Mouse (Mus musculus): Measurements from ENCODE around the gene Usp35. TPM values are rescaled to one million over a fixed set of nuclear protein-coding genes. Genes with fewer than 3 reads are reported as not detected.

The Usp35 gene
- polyA plus RNA-seq, 1 experiment: 14.6 TPM

DNA sequence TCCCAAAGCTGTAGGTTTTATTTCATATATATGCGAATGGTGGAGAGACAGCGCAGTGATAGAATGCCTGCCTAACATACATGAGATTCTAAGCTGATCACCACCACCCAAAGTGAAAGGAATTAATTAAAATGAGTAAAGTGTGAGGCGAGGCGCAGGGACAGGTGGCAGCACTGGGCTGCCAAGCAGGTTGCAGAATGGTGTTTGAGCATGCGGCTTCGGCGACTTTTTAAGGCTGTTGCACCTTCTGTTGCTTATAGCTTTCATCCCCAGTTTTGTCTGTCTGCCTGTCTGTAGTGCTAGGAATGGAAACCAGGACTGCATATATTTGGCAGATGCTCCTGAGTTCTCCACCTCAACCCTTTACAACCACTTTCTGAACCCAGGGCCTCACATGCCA, 7.8 kb upstream of the Usp35 start:
- peaks cover 14% of the 10 kb centered on the region for H3K4me1 ChIP-seq (ENCODE audit: control insufficient read depth, insufficient read depth, insufficient read length, low read length)
- no peaks in the 10 kb centered on the region for H3K36me3 ChIP-seq (ENCODE audit: control insufficient read depth, insufficient read depth, low read length)
- H3K27ac ChIP-seq (ENCODE audit: insufficient read depth, low read depth, low read length): no peak overlapping the region
- WGBS: 93% methylated on average over 7 of the region's 7 CpGs
- TF ChIP-seq CTCF (IDR thresholded peaks at IDR 0.05; ENCODE audit: extremely low read depth, insufficient read length, insufficient replicate concordance, low read depth, low read length) (no peak), POLR2A (IDR thresholded peaks at IDR 0.05; ENCODE audit: low read depth, low read length) (no peak)
- no peak overlapping the region for H3K4me3 ChIP-seq (ENCODE audit: low read depth, low read length)
- H3K27me3 ChIP-seq (ENCODE audit: control insufficient read depth, insufficient read depth, low read length): no peaks in the 10 kb centered on the region

DNA sequence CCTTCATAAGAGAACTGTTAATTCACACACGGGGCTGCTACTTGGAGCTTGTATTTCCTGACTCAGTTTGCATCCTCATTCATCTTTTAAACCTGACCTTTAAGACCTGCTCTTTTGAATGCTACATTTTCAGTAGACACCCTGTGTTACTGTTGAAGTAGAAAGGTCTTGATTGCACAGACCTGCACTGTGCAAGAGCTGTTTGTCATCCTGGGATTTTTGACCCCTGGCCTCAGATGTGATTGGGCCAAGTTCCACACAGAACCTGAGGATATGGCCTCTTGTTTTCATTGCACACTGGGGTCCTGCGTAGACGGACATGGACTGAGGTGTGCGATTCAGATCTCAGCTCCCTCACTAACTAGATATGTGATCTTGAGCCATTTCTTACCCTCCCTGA, 6.8 kb upstream of the Usp35 start:
- peaks cover 16% of the 10 kb centered on the region for H3K4me1 ChIP-seq (ENCODE audit: control insufficient read depth, insufficient read depth, insufficient read length, low read length)
- no peak overlapping the region for H3K27ac ChIP-seq (ENCODE audit: insufficient read depth, low read depth, low read length)
- H3K36me3 ChIP-seq (ENCODE audit: control insufficient read depth, insufficient read depth, low read length): no peaks in the 10 kb centered on the region
- no peak for TF ChIP-seq CTCF (IDR thresholded peaks at IDR 0.05; ENCODE audit: extremely low read depth, insufficient read length, insufficient replicate concordance, low read depth, low read length)
- TF ChIP-seq POLR2A (IDR thresholded peaks at IDR 0.05; ENCODE audit: low read depth, low read length): no peak
- H3K4me3 ChIP-seq (ENCODE audit: low read depth, low read length): no peak overlapping the region
- WGBS: 85% methylated on average over 4 of the region's 4 CpGs
- no peaks in the 10 kb centered on the region for H3K27me3 ChIP-seq (ENCODE audit: control insufficient read depth, insufficient read depth, low read length)

DNA sequence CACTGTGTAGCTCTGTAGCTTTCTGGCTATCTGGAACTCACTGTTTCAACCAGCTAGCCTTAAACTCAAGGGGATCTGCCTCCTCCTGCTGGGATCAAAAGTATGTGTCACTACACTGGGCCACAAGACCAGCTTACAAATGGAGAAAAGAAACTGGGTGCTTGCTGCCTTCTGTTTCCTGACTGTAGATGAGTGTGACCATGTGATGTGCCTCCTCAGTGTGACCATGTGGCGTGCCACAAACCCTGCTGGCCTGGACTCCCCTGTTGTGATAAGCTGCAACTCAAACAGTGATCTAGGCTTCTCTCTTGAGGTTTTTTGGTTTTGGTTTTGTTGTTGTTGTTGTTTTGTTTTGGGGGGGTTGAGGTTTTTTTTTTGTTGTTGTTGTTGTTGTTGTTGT, 4.9 kb upstream of the Usp35 start:
- no peak overlapping the region for H3K27ac ChIP-seq (ENCODE audit: insufficient read depth, low read depth, low read length)
- no peaks in the 10 kb centered on the region for H3K27me3 ChIP-seq (ENCODE audit: control insufficient read depth, insufficient read depth, low read length)
- H3K4me1 ChIP-seq (ENCODE audit: control insufficient read depth, insufficient read depth, insufficient read length, low read length): peaks cover 22% of the 10 kb centered on the region
- TF ChIP-seq POLR2A (IDR thresholded peaks at IDR 0.05; ENCODE audit: low read depth, low read length) (no peak), CTCF (IDR thresholded peaks at IDR 0.05; ENCODE audit: extremely low read depth, insufficient read length, insufficient replicate concordance, low read depth, low read length) (no peak)
- H3K36me3 ChIP-seq (ENCODE audit: control insufficient read depth, insufficient read depth, low read length): no peaks in the 10 kb centered on the region
- 73% methylated on average over 1 of the region's 1 CpGs for WGBS
- H3K4me3 ChIP-seq (ENCODE audit: low read depth, low read length): no peak overlapping the region

DNA sequence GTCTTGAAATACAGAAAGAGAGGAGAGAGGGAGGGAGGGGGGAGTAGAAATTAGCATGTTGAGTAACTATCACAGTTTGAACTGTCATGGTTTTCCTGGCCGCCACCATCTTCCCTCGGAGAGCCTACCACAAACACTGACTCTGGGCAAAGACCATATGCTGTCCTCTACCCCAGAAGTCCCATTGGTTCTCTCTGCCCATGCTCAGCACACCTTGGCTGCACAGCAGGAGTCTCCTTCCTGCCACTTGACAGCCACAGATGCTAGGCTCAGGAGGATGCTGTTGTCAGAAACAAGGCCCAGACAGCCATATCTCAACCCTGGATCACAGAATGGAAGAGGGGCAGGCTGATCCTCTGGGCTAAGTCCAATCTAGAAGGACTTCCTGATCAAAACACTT, 2.6 kb upstream of the Usp35 start:
- 85% methylated on average over 2 of the region's 2 CpGs for WGBS
- no peaks in the 10 kb centered on the region for H3K27me3 ChIP-seq (ENCODE audit: control insufficient read depth, insufficient read depth, low read length)
- H3K4me3 ChIP-seq (ENCODE audit: low read depth, low read length): no peak overlapping the region
- H3K36me3 ChIP-seq (ENCODE audit: control insufficient read depth, insufficient read depth, low read length): no peaks in the 10 kb centered on the region
- H3K4me1 ChIP-seq (ENCODE audit: control insufficient read depth, insufficient read depth, insufficient read length, low read length): peaks cover 22% of the 10 kb centered on the region
- H3K27ac ChIP-seq (ENCODE audit: insufficient read depth, low read depth, low read length): no peak overlapping the region
- no peak for TF ChIP-seq POLR2A (IDR thresholded peaks at IDR 0.05; ENCODE audit: low read depth, low read length)
- TF ChIP-seq CTCF (IDR thresholded peaks at IDR 0.05; ENCODE audit: extremely low read depth, insufficient read length, insufficient replicate concordance, low read depth, low read length): no peak

DNA sequence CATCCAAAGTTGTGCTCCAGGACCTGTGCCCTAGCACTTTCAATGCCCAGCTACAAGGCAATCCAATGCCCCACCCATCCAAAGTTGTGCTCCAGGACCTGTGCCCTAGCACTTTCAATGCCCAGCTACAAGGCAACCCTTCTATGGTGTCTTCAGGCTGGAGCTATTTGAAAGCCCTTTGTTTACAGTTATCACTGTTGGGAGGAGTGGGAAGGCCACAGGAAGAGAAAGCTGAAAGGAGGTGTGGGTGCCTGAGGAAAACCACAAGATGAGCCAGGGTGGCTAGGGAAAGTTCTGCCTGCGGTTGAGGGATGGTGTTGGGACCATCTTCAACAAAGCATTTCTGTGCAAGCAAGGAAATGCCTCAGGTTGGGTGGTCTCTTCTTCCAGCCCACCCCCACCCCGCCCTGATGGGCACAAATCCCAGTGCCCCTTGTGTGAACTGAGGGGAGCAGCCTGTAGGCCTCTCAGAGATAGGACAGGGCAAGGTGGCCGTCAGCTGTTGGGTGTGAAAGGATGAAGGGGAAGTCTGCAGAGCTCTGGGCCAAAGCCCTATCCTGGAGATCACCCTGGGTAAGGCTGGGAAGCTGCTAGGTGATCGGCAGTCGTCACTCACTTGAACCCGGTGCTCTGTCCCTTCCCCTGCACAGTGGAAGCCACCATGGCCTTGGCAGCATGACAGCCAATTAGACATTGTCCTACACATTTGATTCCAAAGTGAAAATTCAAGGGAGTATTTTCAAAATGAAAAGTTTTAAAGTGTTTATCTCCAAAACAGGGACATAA, 1.5 kb upstream of the Usp35 start:
- peaks cover 25% of the 10 kb centered on the region for H3K4me1 ChIP-seq (ENCODE audit: control insufficient read depth, insufficient read depth, insufficient read length, low read length)
- TF ChIP-seq CTCF (IDR thresholded peaks at IDR 0.05; ENCODE audit: extremely low read depth, insufficient read length, insufficient replicate concordance, low read depth, low read length) (no peak), POLR2A (IDR thresholded peaks at IDR 0.05; ENCODE audit: low read depth, low read length) (no peak)
- 73% methylated on average over 6 of the region's 6 CpGs for WGBS
- no peaks in the 10 kb centered on the region for H3K27me3 ChIP-seq (ENCODE audit: control insufficient read depth, insufficient read depth, low read length)
- H3K36me3 ChIP-seq (ENCODE audit: control insufficient read depth, insufficient read depth, low read length): no peaks in the 10 kb centered on the region
- H3K27ac ChIP-seq (ENCODE audit: insufficient read depth, low read depth, low read length): no peak overlapping the region
- peak overlapping the region; percentile 78 for H3K4me3 ChIP-seq (ENCODE audit: low read depth, low read length)

DNA sequence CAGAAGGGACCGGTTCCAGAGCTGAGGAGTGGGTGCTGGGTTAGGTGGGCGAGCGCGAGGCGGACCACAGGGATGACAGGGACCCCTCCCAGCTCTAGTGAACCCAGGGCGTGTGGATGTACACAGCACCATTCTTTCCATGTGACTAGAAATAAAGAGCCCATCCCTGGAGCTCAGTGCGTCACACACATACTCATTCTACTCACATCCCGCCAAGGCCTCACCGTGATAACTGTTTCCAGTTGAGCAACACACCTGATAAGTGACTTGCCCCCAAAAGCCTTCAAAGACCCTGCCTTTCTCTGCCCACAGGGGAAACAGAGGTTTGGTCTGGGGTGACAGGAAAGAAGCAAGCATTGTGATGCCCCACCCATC, 834 bp upstream of the Usp35 start:
- H3K27ac ChIP-seq (ENCODE audit: insufficient read depth, low read depth, low read length): peak overlapping the region; percentile 10; the same call in 1 of the 2 replicates
- under 1% methylated on average over 9 of the region's 9 CpGs for whole genome bisulfite sequencing
- peak overlapping the region; percentile 78 for H3K4me3 ChIP-seq (ENCODE audit: low read depth, low read length)
- H3K4me1 ChIP-seq (ENCODE audit: control insufficient read depth, insufficient read depth, insufficient read length, low read length): peaks cover 28% of the 10 kb centered on the region
- no peak for TF ChIP-seq CTCF (IDR thresholded peaks at IDR 0.05; ENCODE audit: extremely low read depth, insufficient read length, insufficient replicate concordance, low read depth, low read length)
- no peak for TF ChIP-seq POLR2A (IDR thresholded peaks at IDR 0.05; ENCODE audit: low read depth, low read length)
- no peaks in the 10 kb centered on the region for H3K27me3 ChIP-seq (ENCODE audit: control insufficient read depth, insufficient read depth, low read length)
- H3K36me3 ChIP-seq (ENCODE audit: control insufficient read depth, insufficient read depth, low read length): no peaks in the 10 kb centered on the region

DNA sequence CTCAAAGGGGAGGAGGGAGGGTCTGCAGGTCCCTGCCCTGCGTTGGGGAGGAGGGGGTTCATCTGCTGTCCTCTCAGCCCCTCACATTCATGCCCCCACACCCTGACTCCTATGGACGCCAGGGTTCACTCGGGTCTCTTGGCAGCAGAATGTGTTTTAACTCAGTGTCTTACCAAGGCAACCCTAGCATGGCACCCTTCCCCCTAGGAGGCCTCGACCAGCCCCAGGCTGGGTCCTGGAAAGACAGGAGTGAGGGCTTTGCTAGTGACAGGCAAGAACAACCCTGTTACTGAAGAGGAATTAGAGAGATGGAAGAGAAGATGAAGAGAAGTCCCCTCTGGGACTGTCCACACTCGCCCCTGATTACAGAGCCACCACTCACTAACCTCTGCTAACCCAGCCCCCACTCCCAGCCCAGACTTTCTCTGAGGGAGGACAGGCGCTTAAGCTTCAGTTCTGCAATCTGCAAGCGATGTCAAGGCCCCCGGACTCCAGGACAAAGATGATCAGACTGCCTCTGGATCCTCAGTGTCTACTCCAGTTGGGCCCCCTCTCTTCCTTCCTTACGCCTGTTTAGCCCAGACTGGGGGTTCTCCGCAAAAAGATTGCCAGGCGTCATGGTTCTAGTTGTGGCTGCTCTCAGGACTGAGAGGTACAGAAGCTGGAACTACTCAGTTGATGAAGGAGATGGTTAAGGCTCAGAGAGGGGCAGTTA, 732 bp downstream of the Usp35 start:
- Histone ChIP-seq H3K27me3 (ENCODE audit: control insufficient read depth, insufficient read depth, low read length) (no peaks in the 10 kb centered on the region), H3K36me3 (ENCODE audit: control insufficient read depth, insufficient read depth, low read length) (no peaks in the 10 kb centered on the region), H3K4me1 (ENCODE audit: control insufficient read depth, insufficient read depth, insufficient read length, low read length) (peaks cover 28% of the 10 kb centered on the region), H3K4me3 (ENCODE audit: low read depth, low read length) (peak overlapping the region; percentile 78), H3K27ac (ENCODE audit: insufficient read depth, low read depth, low read length) (no peak overlapping the region)
- TF ChIP-seq CTCF (IDR thresholded peaks at IDR 0.05; ENCODE audit: extremely low read depth, insufficient read length, insufficient replicate concordance, low read depth, low read length) (no peak), POLR2A (IDR thresholded peaks at IDR 0.05; ENCODE audit: low read depth, low read length) (no peak)
- 61% methylated on average over 11 of the region's 11 CpGs for WGBS

Measured in small intestine, adult 2 months (tissue).